8 mouse cellular contexts compared by ENCODE assay signal in the genomic region with DNA sequence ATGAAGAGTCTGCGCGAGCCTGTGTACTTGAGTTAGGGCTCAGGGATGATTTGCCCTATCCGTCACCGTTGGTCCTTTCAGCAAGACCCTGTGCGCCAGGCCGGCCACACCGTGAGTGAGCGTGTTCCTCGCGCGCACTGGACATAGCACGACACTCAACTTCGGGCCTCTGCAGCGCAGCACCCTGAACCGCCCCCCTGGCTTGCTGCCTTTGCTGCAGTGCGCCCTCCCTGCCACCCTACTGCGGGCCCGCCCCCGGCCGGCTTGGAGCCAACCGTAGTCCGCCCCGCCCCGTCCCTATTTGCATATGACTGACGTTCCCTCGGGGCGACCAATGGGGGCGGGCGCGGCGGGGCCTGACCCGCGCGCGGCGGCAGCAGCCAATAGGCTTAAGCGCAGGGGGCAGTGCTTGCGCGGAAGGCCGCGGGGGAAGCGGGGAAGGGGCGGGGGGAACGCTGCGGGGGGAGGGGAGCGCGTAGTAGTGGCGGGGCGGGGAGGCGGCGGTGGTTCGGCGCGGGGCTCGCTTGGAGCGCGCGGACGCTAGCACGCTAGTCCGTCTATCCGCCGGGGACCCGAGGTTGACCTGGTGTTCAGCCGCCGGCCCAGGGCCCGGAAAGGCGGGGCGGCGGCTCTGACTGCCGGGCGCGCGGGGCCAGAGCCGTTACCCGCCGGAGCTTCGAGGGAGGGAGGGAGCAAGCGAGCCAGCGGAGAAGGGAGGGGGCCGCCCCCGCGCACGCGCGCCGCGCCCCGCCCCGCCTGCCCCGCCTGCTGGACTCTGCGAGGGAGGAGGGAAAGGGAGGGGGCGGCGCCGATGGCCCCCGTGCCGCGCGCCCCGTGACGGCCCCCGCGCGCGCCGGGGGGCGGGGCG. TPM values are rescaled to one million over a fixed set of nuclear protein-coding genes. Genes with fewer than 3 reads are reported as not detected.
DNase-seq lines count a peak whose midpoint lies in the region; ATAC-seq and TF ChIP-seq lines count a peak whose summit lies in the region.

No protein-coding gene starts in this region.

- H3K27ac ChIP-seq in gastrocnemius, adult 2 months, result peak overlapping the region; percentile 97
- peak overlapping the region; percentile 99 for H3K27ac ChIP-seq in hindbrain, postnatal 0 days

- TF ChIP-seq CTCF in gastrocnemius, adult 2 months (IDR thresholded peaks at IDR 0.05), result no peak
- TF ChIP-seq CTCF in hindbrain, postnatal 0 days (IDR thresholded peaks at IDR 0.05; ENCODE audit: low read depth), result peak; percentile 6; the same call in 1 of the 2 replicates

- peak overlapping the region; percentile 93 for H3K4me3 ChIP-seq in gastrocnemius, adult 2 months
- H3K4me3 ChIP-seq in hindbrain, postnatal 0 days (ENCODE audit: low read length), result peak overlapping the region; percentile 82

- H3K27me3 ChIP-seq in hindbrain, postnatal 0 days (ENCODE audit: insufficient read depth, low read length), result no peaks in the 10 kb centered on the region

- WGBS in hindbrain, postnatal 0 days, result under 1% methylated on average over 74 of the region's 108 CpGs

- peak overlapping the region; percentile 92 for H3K4me2 ChIP-seq in hindbrain, postnatal 0 days (ENCODE audit: low read depth, low read length)

- H3K4me1 ChIP-seq in hindbrain, postnatal 0 days (ENCODE audit: insufficient read depth, low read length), result peaks cover 40% of the 10 kb centered on the region

- peak; percentile 75 for ATAC-seq in activated CD4-positive, CD25-positive, alpha-beta regulatory T cell, adult 4 months
- ATAC-seq in common myeloid progenitor, adult 5-6 weeks (replicated peaks; ENCODE audit: low read depth, poor library complexity, severe bottlenecking), result peak; percentile 61
- peak; percentile 83 for ATAC-seq in hindbrain, postnatal 0 days
- ATAC-seq in megakaryocyte, adult 5-6 weeks (ENCODE audit: poor library complexity, severe bottlenecking), result peak; percentile 73

- H3K36me3 ChIP-seq in hindbrain, postnatal 0 days (ENCODE audit: insufficient read depth, low read length), result peaks cover 16% of the 10 kb centered on the region

- H3K9me3 ChIP-seq in hindbrain, postnatal 0 days (ENCODE audit: low read length), result no peaks in the 10 kb centered on the region

- intact Hi-C loops in gastrocnemius, adult 2 months (cut with DNase I), result loop anchor here (5.0 kb wide), 2 partner anchors 50 to 105 kb away; no protein-coding TSS in a partner anchor

- peak overlapping the region; percentile 79 for H3K9ac ChIP-seq in hindbrain, postnatal 0 days (replicated peaks; ENCODE audit: low read length)

- peak; percentile 99 for DNase-seq in gastrocnemius, adult 2 months
- peak; percentile 98 for DNase-seq in hindbrain, postnatal 0 days (ENCODE audit: low spot score)
- DNase-seq in left cerebral cortex, adult 8-10 months (ENCODE audit: low spot score in 2 of 2), result peak; percentile 86 to 97
- DNase-seq in right cerebral cortex, adult 18-20 months, result peak; percentile 97
- peak; percentile 95 for DNase-seq in urinary bladder, adult 2 months (ENCODE audit: low spot score)

RNA-seq across cellular contexts. Expression of a gene that starts 14.5 kb away (rescaled TPM):
- 10 to 100 TPM; 23.2 to 26.0 TPM for polyA plus RNA-seq in activated CD4-positive, CD25-positive, alpha-beta regulatory T cell, adult 4 months (2017; shearing (Covaris generic))
- total RNA-seq in common myeloid progenitor, adult 5-6 weeks (2017), result 44.4 and 50.2 TPM in 2 replicates
- total RNA-seq in gastrocnemius, adult 2 months (2021), result 10 to 100 TPM; 37.0 to 40.4 TPM
- total RNA-seq in hindbrain, postnatal 0 days (2014; rRNA removed), result 153 and 155 TPM in 2 replicates
- polyA plus RNA-seq in hindbrain, postnatal 0 days (2015; fragmentation: Nextera tagmentation; extraction: Ambion mirVana), result 28.2 and 30.6 TPM in 2 replicates
- 100 to 1,000 TPM; 196 to 238 (median 227) TPM for total RNA-seq in left cerebral cortex, adult 8-10 months (2022)
- 166 and 174 TPM in 2 replicates for total RNA-seq in megakaryocyte, adult 5-6 weeks (2015)
- total RNA-seq in megakaryocyte, adult 5-6 weeks (2017), result 55.5 and 84.2 TPM in 2 replicates
- polyA plus RNA-seq in urinary bladder, adult 2 months (2012; rRNA removed), result 30.8 and 58.8 TPM in 2 replicates

RNA-seq across cellular contexts. Expression of a gene that starts 15.8 kb away (rescaled TPM):
- polyA plus RNA-seq in activated CD4-positive, CD25-positive, alpha-beta regulatory T cell, adult 4 months (2017; shearing (Covaris generic)), result 10 to 100 TPM; 16.8 to 30.7 TPM
- total RNA-seq in common myeloid progenitor, adult 5-6 weeks (2017), result 21.4 and 27.3 TPM in 2 replicates
- under 1 TPM; 0.38 to 0.86 TPM for total RNA-seq in gastrocnemius, adult 2 months (2021)
- total RNA-seq in hindbrain, postnatal 0 days (2014; rRNA removed), result 534 and 592 TPM in 2 replicates
- 469 and 484 TPM in 2 replicates for polyA plus RNA-seq in hindbrain, postnatal 0 days (2015; fragmentation: Nextera tagmentation; extraction: Ambion mirVana)
- 10 to 100 TPM; 29.5 to 38.7 (median 32.2) TPM for total RNA-seq in left cerebral cortex, adult 8-10 months (2022)
- 7.7 and 15.9 TPM in 2 replicates for total RNA-seq in megakaryocyte, adult 5-6 weeks (2015)
- 7.7 and 14.6 TPM in 2 replicates for total RNA-seq in megakaryocyte, adult 5-6 weeks (2017)
- 40.1 and 48.5 TPM in 2 replicates for polyA plus RNA-seq in urinary bladder, adult 2 months (2012; rRNA removed)

RNA-seq across cellular contexts. Expression of a gene that starts 19.2 kb away (rescaled TPM):
- polyA plus RNA-seq in activated CD4-positive, CD25-positive, alpha-beta regulatory T cell, adult 4 months (2017; shearing (Covaris generic)), result not detected
- not detected in 2 replicates for total RNA-seq in common myeloid progenitor, adult 5-6 weeks (2017)
- not detected for total RNA-seq in gastrocnemius, adult 2 months (2021)
- 0.93 and 1.4 TPM in 2 replicates for total RNA-seq in hindbrain, postnatal 0 days (2014; rRNA removed)
- polyA plus RNA-seq in hindbrain, postnatal 0 days (2015; fragmentation: Nextera tagmentation; extraction: Ambion mirVana), result 3.1 and 3.6 TPM in 2 replicates
- total RNA-seq in left cerebral cortex, adult 8-10 months (2022), result not detected
- not detected in 2 replicates for total RNA-seq in megakaryocyte, adult 5-6 weeks (2015)
- not detected in 2 replicates for total RNA-seq in megakaryocyte, adult 5-6 weeks (2017)
- 0.06 TPM in 1 of 2 replicates, not detected in the other for polyA plus RNA-seq in urinary bladder, adult 2 months (2012; rRNA removed)

RNA-seq across cellular contexts. Expression of a gene that starts 23.9 kb away (rescaled TPM):
- polyA plus RNA-seq in activated CD4-positive, CD25-positive, alpha-beta regulatory T cell, adult 4 months (2017; shearing (Covaris generic)), result not detected
- total RNA-seq in common myeloid progenitor, adult 5-6 weeks (2017), result not detected in 2 replicates
- not detected for total RNA-seq in gastrocnemius, adult 2 months (2021)
- total RNA-seq in hindbrain, postnatal 0 days (2014; rRNA removed), result 56.6 and 88.3 TPM in 2 replicates
- polyA plus RNA-seq in hindbrain, postnatal 0 days (2015; fragmentation: Nextera tagmentation; extraction: Ambion mirVana), result 104 and 106 TPM in 2 replicates
- 10 to 100 TPM; 40.7 to 46.5 (median 42.0) TPM for total RNA-seq in left cerebral cortex, adult 8-10 months (2022)
- not detected in 2 replicates for total RNA-seq in megakaryocyte, adult 5-6 weeks (2015)
- not detected in 2 replicates for total RNA-seq in megakaryocyte, adult 5-6 weeks (2017)
- polyA plus RNA-seq in urinary bladder, adult 2 months (2012; rRNA removed), result 0.06 and 0.11 TPM in 2 replicates

RNA-seq across cellular contexts. Expression of a gene that starts 31.4 kb away (rescaled TPM):
- under 1 TPM; 0.28 to 0.38 TPM for polyA plus RNA-seq in activated CD4-positive, CD25-positive, alpha-beta regulatory T cell, adult 4 months (2017; shearing (Covaris generic))
- total RNA-seq in common myeloid progenitor, adult 5-6 weeks (2017), result 8.9 and 10.9 TPM in 2 replicates
- 1 to 10 TPM; 5.4 to 7.4 TPM for total RNA-seq in gastrocnemius, adult 2 months (2021)
- 19.0 and 20.8 TPM in 2 replicates for total RNA-seq in hindbrain, postnatal 0 days (2014; rRNA removed)
- polyA plus RNA-seq in hindbrain, postnatal 0 days (2015; fragmentation: Nextera tagmentation; extraction: Ambion mirVana), result 3.0 and 3.7 TPM in 2 replicates
- 10 to 100 TPM; 61.3 to 75.7 (median 69.9) TPM for total RNA-seq in left cerebral cortex, adult 8-10 months (2022)
- 4.9 and 6.5 TPM in 2 replicates for total RNA-seq in megakaryocyte, adult 5-6 weeks (2015)
- 2.6 and 5.3 TPM in 2 replicates for total RNA-seq in megakaryocyte, adult 5-6 weeks (2017)
- polyA plus RNA-seq in urinary bladder, adult 2 months (2012; rRNA removed), result 23.6 and 26.8 TPM in 2 replicates

Comparison
In these comparisons a context has a peak if more than half of its experiments do, and no peak if none do; other contexts are left out.
1. Peak in every context shown above with its lines: DNase-seq, ATAC-seq, H3K4me3 ChIP-seq and H3K27ac ChIP-seq.
2. RNA of a gene that starts 15.8 kb away (total RNA-seq): 534 to 592 TPM in hindbrain, postnatal 0 days; 29.5 to 38.7 TPM in left cerebral cortex, adult 8-10 months, 21.4 to 27.3 TPM in common myeloid progenitor, adult 5-6 weeks, 7.7 to 15.9 TPM in megakaryocyte, adult 5-6 weeks and 0.38 to 0.86 TPM in gastrocnemius, adult 2 months; every median in the first group is over 10 times any median in the second.